Mouse (Mus musculus) mature B cell (primary cell): ENCODE results near the gene Tmem242.

Source experiments
- in situ Hi-C: fragments of 300-500 bp; cut with MboI; formaldehyde crosslinking; loops from 2 replicates; pipeline ENCODE4 v1.14.3; 2019

Tmem242 gene

DNA sequence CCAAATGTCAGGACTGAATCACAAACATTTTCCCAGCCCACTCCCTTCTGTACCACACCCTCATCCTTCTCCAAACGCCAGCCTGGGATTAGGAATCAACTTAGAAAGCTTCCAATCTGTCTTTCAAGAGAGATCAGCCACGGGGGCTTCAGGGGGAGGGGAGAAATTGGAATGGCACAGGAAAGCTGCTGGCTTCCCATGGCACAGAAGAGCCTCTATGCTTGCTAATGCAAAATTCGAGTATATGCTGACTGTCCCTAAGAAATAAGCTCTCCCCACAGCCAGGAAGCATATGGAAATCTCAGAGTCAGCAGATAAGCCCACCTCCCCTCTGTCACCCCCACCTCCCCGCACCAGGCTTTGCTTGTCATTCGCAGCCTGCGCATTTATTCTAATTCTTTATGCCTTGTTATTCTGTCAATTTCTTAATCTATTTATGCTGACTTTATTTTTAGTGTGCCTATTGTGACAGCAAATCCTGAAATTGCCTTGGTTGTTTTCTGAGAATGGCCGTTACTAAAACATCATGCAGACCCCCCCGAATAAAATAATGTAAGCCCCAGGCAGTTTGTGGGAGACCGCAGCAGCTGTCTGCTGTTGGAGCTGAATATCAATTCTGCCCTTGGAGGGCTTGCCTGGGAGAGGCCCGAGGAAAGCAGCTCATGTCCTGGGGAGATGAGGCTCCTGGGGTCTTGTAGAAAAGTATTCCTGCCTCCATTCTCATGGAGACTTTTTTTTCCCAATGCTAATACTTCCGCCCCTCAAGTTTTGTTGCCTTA, 62.7 kb downstream of the Tmem242 start:
- in situ Hi-C loops = no loop called here

DNA sequence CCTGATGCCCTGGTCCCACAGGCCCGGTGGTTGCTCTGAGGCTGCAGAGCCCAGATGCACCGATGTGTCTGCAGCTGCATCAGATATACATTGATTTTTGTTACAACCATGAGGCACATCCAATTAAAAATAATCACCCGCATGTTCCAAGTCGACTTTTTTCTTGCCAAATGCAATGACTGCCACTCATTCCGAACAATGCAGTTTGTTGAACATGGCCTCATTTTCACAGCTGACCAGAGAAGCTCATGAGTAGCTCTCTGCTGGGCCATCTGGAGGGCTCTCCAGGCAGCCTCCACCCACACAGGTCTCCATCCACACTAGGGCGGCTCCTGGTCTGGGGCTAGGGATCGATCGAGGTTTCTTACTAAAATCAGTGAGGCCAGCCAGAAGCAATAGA, 67.1 kb downstream of the Tmem242 start:
- in situ Hi-C loops = no loop called here

DNA sequence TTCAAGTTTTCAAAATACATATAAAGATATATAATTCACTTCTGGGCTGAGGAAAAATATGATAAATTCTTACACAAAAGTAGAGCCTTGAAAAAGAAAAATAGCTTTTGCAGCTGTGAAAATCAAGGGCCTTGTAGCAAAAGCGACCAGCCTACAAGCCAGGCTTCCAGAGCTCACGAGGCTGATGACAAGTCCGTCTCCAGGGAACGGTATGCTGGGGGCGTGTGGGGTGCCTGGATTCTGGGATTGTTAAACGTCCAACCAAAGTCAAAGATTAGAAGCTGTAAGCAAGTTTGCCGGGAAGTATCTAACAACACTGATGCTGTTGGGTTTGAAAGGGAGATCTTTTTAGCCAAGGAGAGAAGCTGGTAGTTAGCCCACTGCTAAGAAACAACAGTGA, 68.5 kb downstream of the Tmem242 start:
- in situ Hi-C loops = no loop called here

DNA sequence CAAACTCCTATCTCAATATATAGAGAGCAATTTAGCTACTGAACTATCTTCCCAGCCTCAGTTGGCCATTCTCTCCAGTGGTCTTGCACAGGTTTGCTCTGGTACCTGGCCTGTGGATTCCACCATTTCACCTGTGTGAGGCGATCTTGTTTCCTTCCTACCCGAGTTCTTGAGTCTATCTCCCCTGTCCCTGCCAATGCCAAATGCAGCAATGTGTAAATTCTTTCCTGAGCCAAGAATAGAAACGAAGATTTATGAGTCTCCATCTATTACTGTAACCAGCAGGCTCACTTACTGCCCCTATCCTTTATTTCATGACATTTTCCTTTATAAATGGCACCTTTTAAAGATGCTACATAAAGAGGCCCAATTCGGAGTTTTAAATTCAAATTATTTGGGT, 69.0 kb downstream of the Tmem242 start:
- in situ Hi-C loops = no loop called here

DNA sequence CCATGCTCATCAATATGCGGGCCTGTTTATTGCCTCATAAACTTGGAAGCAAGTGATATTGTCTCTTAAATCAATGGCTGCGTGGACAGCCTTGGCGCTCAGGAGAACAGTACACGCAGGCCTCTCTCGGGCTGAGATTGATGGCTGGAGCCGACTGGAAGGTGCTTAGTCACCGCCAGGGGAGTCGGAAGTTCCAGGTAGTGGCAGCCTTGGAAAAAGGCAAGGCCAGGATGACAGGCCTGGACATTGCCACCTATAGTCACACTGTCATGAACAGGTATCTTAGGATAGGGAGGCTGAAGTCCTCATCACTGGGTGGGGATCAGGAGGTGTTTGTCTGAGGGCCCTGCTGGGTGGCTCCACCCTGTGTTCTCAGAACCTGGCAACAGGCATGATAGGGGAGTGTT, 74.1 kb downstream of the Tmem242 start:
- in situ Hi-C loops = no loop called here
